Mouse (Mus musculus) intestine, embryonic 14.5 days (tissue): ENCODE measurements around the gene Hgf. TPM values are rescaled to one million over a fixed set of nuclear protein-coding genes. Genes with fewer than 3 reads are reported as not detected.

ENCODE experiments used
- ATAC-seq: fragments of 200-750 bp; cut with Nextera tagmentation; replicated peaks from 2 replicates; pipeline ENCODE4 v1.8.0; 2017; ENCODE audit warnings: low read depth, moderate number of reproducible peaks, moderate TSS enrichment, moderate library complexity; ENCODE audit not compliant: low FRiP score, low TSS enrichment
- DNase-seq: peaks from one replicate; pipeline ENCODE4 v3.0.0-alpha.2; 2018; ENCODE audit warnings: low spot score
- H3K27ac ChIP-seq: fragments of 300-500 bp; sonication (generic); 2 replicates; pipeline ENCODE4 v1.5.1; 2014; ENCODE audit warnings: low read depth, mild to moderate bottlenecking, control low read depth
- H3K27me3 ChIP-seq: fragments of 300-500 bp; sonication (generic); replicated peaks from 2 replicates; pipeline ENCODE4 v1.6.1; 2014; ENCODE audit warnings: low read length, control low read depth; ENCODE audit not compliant: control insufficient read depth, insufficient read depth
- H3K36me3 ChIP-seq: fragments of 300-500 bp; sonication (generic); 2 replicates; pipeline ENCODE4 v1.6.1; 2014; ENCODE audit warnings: low read length, control low read depth; ENCODE audit not compliant: control insufficient read depth, insufficient read depth
- H3K4me1 ChIP-seq: fragments of 300-500 bp; sonication (generic); replicated peaks from 2 replicates; pipeline ENCODE4 v1.6.1; 2014; ENCODE audit warnings: low read length, control low read depth, mixed read lengths; ENCODE audit not compliant: control insufficient read depth, insufficient read depth
- H3K4me2 ChIP-seq: fragments of 300-500 bp; sonication (generic); 2 replicates; pipeline ENCODE4 v1.6.1; 2014; ENCODE audit warnings: low read length
- H3K4me3 ChIP-seq: fragments of 300-500 bp; sonication (generic); 2 replicates; pipeline ENCODE4 v1.5.1; 2014; ENCODE audit warnings: low read depth, low read length, control low read depth, mixed read lengths
- H3K9ac ChIP-seq: fragments of 300-500 bp; sonication (generic); 2 replicates; pipeline ENCODE4 v1.6.1; 2014; ENCODE audit warnings: mild to moderate bottlenecking, low read length
- H3K9me3 ChIP-seq: fragments of 300-500 bp; sonication (generic); 2 replicates; pipeline ENCODE4 v1.6.1; 2016; ENCODE audit warnings: low read length, control low read depth; ENCODE audit not compliant: control insufficient read depth
- WGBS: fragments of 180-500 bp; shearing (Covaris S2); extraction: QIAGEN DNeasy Blood & Tissue Kit; methylation state at CpG from one replicate; pipeline ENCODE4 v1.1.7; 2014; 5-methylcytosine and 5-hydroxymethylcytosine counted together
- polyA plus RNA-seq: library from polyadenylated mRNA; unstranded; fragments of >200 nt; fragmentation: Nextera tagmentation; extraction: Ambion mirVana; gene quantifications from 2 replicates; pipeline ENCODE4 v1.2.1, GENCODE M21; 2014

Gene Hgf
- polyA plus RNA-seq, 1 experiment from 2014 or later = 6.5 TPM

DNA sequence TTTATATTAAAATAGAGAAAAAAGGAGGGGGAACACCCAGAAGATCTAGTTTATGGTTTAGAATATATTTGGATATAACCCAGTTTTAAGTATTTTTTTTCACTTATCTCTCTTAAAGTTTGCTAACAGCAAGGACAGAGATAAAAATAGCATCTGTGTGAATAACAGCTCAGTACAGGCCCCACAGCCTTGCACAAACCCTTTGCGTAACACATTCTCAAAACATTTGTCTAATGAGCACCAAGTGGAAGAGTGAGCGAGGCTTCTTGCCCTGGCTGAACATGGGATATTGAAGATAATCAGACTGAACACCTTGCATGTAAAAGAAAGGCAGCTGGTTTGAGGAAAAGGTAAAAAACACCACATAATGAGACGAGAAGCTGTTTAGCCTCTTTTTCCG, 15.7 kb downstream of the Hgf start:
- WGBS = 82% methylated on average over 4 of the region's 4 CpGs
- ATAC-seq = no peak
- Histone ChIP-seq H3K4me3 (no peak overlapping the region), H3K36me3 (peaks cover 3% of the 10 kb centered on the region; the same call in 1 of the 2 replicates), H3K4me1 (no peaks in the 10 kb centered on the region), H3K9me3 (no peaks in the 10 kb centered on the region), H3K4me2 (no peak overlapping the region), H3K27me3 (no peaks in the 10 kb centered on the region), H3K27ac (no peak overlapping the region), H3K9ac (no peak overlapping the region)
- DNase-seq = no peak

DNA sequence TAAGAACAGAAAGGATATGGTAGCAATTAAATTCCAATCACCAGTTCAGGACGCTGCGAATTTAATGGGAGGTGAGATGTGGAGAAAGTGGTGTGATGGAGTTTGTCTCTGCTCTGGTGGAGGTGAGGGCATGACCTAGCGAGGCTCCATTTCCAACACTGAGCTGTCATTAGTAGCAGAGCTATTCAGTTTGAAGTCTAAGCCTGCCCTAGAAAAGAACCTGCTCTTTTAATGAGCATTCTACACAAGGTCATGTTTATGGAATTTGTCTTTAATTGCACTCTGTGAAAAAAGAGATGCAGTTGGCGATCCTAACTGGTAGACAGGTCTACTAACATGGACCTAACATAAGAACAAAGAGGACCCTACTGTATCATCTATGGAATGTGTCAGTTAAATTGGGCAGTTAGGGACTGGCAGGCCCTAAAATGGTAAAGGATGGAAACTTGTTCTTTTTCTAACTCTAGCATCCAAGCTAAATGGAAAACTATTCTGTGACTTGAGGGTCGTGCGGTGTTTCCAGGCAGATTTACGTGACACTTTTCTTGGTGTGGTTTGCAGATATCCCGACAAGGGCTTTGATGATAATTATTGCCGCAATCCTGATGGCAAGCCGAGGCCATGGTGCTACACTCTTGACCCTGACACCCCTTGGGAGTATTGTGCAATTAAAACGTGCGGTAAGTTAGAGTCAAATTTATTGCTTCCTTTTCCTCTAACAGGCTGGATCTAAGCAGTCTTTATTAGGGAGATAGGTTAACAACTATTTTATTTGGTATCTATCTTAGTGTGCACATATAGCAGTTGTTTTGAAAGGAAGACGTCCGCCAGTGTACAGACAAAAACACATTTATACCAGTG, 24.8 kb downstream of the Hgf start:
- Histone ChIP-seq H3K4me2 (no peak overlapping the region), H3K4me1 (no peaks in the 10 kb centered on the region)
- ATAC-seq = no peak

DNA sequence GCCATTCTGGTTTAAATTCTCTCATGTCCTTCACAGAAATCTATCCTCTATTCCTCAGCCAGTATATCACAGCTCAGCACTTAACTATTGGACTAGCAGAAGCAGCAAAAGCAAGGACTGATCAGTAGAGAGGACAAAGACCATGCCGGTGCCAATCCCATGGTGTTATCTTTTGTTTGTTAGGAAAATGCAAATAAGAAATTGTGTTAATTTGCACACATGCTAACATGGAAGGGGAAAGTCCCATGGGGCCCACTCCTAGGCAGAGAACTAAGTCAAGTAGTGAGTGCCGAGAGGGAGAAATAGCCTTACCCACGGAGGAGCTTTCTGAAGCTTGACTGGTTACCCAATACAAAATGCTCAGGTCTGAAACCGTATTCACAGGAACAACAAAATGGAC, 42.4 kb downstream of the Hgf start:
- DNase-seq = no peak
- WGBS = 89% methylated on average over 4 of the region's 4 CpGs

More for the DNA sequence above, 24.8 kb downstream of the Hgf start:
- 54% methylated on average over 14 of the region's 14 CpGs for WGBS
- no peak overlapping the region for H3K27ac ChIP-seq
- DNase-seq = no peak
- H3K4me3 ChIP-seq = no peak overlapping the region
- H3K36me3 ChIP-seq = no peaks in the 10 kb centered on the region
- H3K9ac ChIP-seq = no peak overlapping the region
- H3K27me3 ChIP-seq = no peaks in the 10 kb centered on the region
- no peaks in the 10 kb centered on the region for H3K9me3 ChIP-seq

DNA sequence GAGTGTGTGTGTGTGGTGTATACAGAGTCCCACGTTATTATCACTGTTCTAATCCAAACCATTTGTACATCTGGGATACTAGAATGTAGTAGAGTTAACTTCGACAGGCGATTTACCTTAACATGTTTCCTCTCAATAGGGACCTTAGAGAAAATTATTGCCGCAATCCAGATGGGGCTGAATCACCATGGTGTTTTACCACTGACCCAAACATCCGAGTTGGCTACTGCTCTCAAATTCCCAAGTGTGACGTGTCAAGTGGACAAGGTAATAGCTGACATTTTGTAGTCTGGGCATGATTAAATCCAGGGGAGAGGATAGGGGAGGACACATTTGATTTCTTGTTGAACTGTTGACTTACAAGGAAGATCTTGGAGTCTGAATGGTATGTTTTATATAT, 44.7 kb downstream of the Hgf start:
- 66% methylated on average over 6 of the region's 6 CpGs for WGBS
- no peak for DNase-seq
- no peaks in the 10 kb centered on the region for H3K27me3 ChIP-seq

More for the DNA sequence above, 42.4 kb downstream of the Hgf start:
- Histone ChIP-seq H3K9ac (no peak overlapping the region), H3K9me3 (no peaks in the 10 kb centered on the region), H3K36me3 (no peaks in the 10 kb centered on the region), H3K27me3 (no peaks in the 10 kb centered on the region), H3K4me1 (peaks cover 2% of the 10 kb centered on the region; the same call in 1 of the 2 replicates), H3K27ac (no peak overlapping the region), H3K4me2 (no peak overlapping the region), H3K4me3 (no peak overlapping the region)
- ATAC-seq = no peak

DNA sequence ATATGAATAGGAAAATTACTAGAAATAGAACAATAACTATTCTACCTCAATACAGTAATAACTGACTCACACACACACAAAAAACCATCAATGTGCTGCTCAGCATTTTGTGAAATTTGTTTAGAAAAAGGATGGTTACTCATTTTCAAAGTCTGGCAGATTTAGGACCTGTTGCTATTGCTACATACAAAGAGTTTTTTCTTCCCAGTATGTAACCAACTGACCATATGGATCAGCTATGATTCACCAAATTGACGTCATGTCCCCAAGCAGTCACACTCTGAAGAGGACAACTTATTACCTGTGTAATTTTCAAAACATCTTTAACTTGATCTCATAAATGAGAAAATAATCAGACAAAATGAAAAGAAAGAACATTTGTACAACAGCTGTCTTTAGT, 48.2 kb downstream of the Hgf start:
- Histone ChIP-seq H3K27me3 (no peaks in the 10 kb centered on the region), H3K36me3 (no peaks in the 10 kb centered on the region), H3K27ac (no peak overlapping the region), H3K4me1 (no peaks in the 10 kb centered on the region), H3K9me3 (no peaks in the 10 kb centered on the region), H3K4me2 (no peak overlapping the region), H3K4me3 (no peak overlapping the region), H3K9ac (no peak overlapping the region)
- DNase-seq (no peak), ATAC-seq (no peak)
- 83% methylated on average over 1 of the region's 1 CpGs for WGBS

More for the DNA sequence above, 44.7 kb downstream of the Hgf start:
- no peaks in the 10 kb centered on the region for H3K9me3 ChIP-seq
- H3K9ac ChIP-seq = no peak overlapping the region
- no peak overlapping the region for H3K27ac ChIP-seq
- no peak overlapping the region for H3K4me3 ChIP-seq
- H3K4me2 ChIP-seq = no peak overlapping the region
- H3K4me1 ChIP-seq = no peaks in the 10 kb centered on the region
- H3K36me3 ChIP-seq = no peaks in the 10 kb centered on the region
- ATAC-seq = no peak

DNA sequence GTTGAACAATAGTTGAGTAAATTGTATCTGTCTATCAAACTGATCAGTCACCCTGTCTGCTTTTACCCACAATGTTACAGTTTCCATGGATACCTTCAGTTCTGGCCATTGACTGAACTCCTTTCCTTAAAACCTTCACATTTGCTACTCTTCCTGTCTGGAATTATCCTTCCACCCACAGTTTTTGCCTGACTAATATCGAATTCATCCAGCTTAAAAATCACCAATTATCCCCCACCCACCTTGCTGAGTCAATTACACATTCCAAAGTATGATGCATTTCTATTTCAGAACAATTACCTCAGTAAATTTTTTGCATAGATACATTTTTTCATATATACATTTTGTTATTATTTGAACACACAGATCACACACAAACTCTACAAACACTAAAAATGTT, 79.7 kb downstream of the Hgf start:
- WGBS = 76% methylated on average over 1 of the region's 1 CpGs
- no peaks in the 10 kb centered on the region for H3K27me3 ChIP-seq
- no peaks in the 10 kb centered on the region for H3K9me3 ChIP-seq
- no peak for DNase-seq
- H3K4me1 ChIP-seq = no peaks in the 10 kb centered on the region
- no peaks in the 10 kb centered on the region for H3K36me3 ChIP-seq
- ATAC-seq = no peak
- H3K4me2 ChIP-seq = no peak overlapping the region
- H3K27ac ChIP-seq = no peak overlapping the region
- no peak overlapping the region for H3K9ac ChIP-seq
- H3K4me3 ChIP-seq = no peak overlapping the region

DNA sequence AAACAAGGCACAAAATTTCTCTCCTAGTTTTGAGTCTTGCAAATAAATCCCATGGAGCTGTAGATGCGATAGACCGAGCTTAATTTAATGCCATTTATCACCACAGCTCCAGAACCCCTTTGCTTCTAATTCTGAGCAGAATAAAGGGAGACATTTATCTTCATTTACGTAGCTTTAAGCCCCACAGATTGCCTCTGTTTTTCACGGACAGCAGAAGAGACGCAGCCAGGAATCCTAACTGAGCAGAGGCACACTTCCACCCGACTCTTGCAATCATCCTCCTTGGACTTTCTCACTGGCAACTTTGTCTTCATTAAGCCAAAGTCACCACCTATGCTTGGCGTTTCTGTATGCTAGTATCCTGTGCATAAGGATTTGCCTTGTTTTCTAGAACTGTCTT, 93.1 kb downstream of the Hgf start:
- H3K27me3 ChIP-seq = no peaks in the 10 kb centered on the region
- DNase-seq = no peak
- no peaks in the 10 kb centered on the region for H3K36me3 ChIP-seq
- H3K4me1 ChIP-seq = no peaks in the 10 kb centered on the region
- WGBS = 48% methylated on average over 7 of the region's 7 CpGs
- no peaks in the 10 kb centered on the region for H3K9me3 ChIP-seq
- H3K4me3 ChIP-seq = no peak overlapping the region
- no peak overlapping the region for H3K9ac ChIP-seq
- ATAC-seq = no peak
- H3K4me2 ChIP-seq = no peak overlapping the region
- H3K27ac ChIP-seq = no peak overlapping the region

DNA sequence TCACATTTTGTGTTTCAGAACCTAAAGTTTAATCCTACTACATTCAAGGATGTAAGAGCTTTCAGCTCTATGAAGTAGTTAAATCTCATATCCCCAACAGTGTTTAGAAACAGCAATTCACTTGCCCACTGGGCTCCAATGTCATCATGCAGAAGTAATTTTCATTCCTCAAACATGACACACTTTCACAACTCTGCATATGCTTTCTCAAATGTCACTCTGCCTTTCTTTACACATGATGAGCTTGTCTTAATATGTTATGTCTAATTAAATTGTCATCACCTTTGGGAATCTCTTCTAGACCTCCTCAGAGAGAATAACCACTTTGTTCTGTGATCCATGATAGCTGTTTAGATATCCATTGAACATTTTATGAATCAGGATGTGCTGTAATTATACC, 94.4 kb downstream of the Hgf start:
- Histone ChIP-seq H3K4me1 (no peaks in the 10 kb centered on the region), H3K27ac (no peak overlapping the region), H3K4me2 (no peak overlapping the region), H3K9me3 (no peaks in the 10 kb centered on the region), H3K4me3 (no peak overlapping the region), H3K9ac (no peak overlapping the region), H3K36me3 (no peaks in the 10 kb centered on the region), H3K27me3 (no peaks in the 10 kb centered on the region)
- ATAC-seq (no peak), DNase-seq (no peak)

DNA sequence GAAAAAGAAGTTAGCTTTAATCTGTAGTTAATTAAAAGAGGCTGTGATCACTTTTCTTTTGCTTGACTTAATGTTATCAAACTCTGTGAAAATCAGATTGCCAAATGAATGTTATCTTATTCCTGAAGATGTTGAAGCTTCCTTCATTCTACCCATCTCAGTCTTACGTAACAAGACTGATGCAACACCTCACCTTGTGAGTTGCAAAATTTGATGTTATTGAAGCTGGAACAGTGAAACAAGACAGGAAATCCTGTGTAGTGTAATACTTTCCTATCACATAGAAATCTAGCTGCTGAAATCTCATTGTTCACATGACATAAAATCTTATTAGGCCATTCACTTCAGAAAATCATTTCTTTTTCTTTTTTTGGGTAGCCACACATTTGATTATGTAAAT, 96.9 kb downstream of the Hgf start:
- no peak overlapping the region for H3K4me2 ChIP-seq
- 90% methylated on average over 1 of the region's 1 CpGs for WGBS
- no peak for DNase-seq
- H3K27ac ChIP-seq = no peak overlapping the region
- no peaks in the 10 kb centered on the region for H3K9me3 ChIP-seq
- no peaks in the 10 kb centered on the region for H3K4me1 ChIP-seq
- no peaks in the 10 kb centered on the region for H3K36me3 ChIP-seq
- ATAC-seq = no peak
- H3K9ac ChIP-seq = no peak overlapping the region
- no peak overlapping the region for H3K4me3 ChIP-seq
- H3K27me3 ChIP-seq = no peaks in the 10 kb centered on the region
